Mouse (Mus musculus) heart, embryonic 14.5 days (tissue): ENCODE data around the gene Lrp1. TPM values are rescaled to one million over a fixed set of nuclear protein-coding genes. Genes with fewer than 3 reads are reported as not detected.

Source experiments
- ATAC-seq: fragments of 200-750 bp; cut with Nextera tagmentation; 2 replicates; pipeline ENCODE4 v1.8.0; 2017; ENCODE audit warnings: low read depth, moderate TSS enrichment; ENCODE audit not compliant: insufficient number of reproducible peaks, insufficient read depth, low FRiP score
- H3K27ac ChIP-seq, 2 experiments: fragments of 200-500 bp in 1 of 2; fragments of 300-500 bp in 1 of 2; sonication (generic) in 1 of 2; replicated peaks in 1 of 2; 2 replicates each; pipeline ENCODE4 v1.5.1; 2012 to 2014; ENCODE audit warnings: low read depth in 2 of 2, low read length in 2 of 2, control low read depth in 1 of 2, mild to moderate bottlenecking in 1 of 2, mixed read lengths in 1 of 2; ENCODE audit not compliant: control insufficient read depth in 1 of 2, insufficient read depth in 1 of 2
- H3K27me3 ChIP-seq: fragments of 300-500 bp; sonication (generic); 2 replicates; pipeline ENCODE4 v1.6.1; 2014; ENCODE audit warnings: mild to moderate bottlenecking, low read length, control low read depth; ENCODE audit not compliant: control insufficient read depth, insufficient read depth
- H3K36me3 ChIP-seq: fragments of 300-500 bp; sonication (generic); 2 replicates; pipeline ENCODE4 v1.6.1; 2014; ENCODE audit warnings: mild to moderate bottlenecking, control low read depth, low read length, mixed read lengths; ENCODE audit not compliant: control insufficient read depth, insufficient read depth
- H3K4me1 ChIP-seq, 2 experiments: fragments of 200-500 bp in 1 of 2; fragments of 300-500 bp in 1 of 2; sonication (generic) in 1 of 2; 2 replicates each; pipeline ENCODE4 v1.6.1; 2012 to 2014; ENCODE audit warnings: low read length in 2 of 2, control low read depth in 1 of 2, mixed read lengths in 1 of 2; ENCODE audit not compliant: control insufficient read depth in 2 of 2, insufficient read depth in 2 of 2
- H3K4me2 ChIP-seq: fragments of 300-500 bp; sonication (generic); 2 replicates; pipeline ENCODE4 v1.6.1; 2014; ENCODE audit warnings: mild to moderate bottlenecking, low read length
- H3K4me3 ChIP-seq, 2 experiments: fragments of 200-500 bp in 1 of 2; fragments of 300-500 bp in 1 of 2; sonication (generic) in 1 of 2; 2 replicates each; pipeline ENCODE4 v1.5.1; 2012 to 2014; ENCODE audit warnings: low read length in 2 of 2, mild to moderate bottlenecking in 2 of 2, control low read depth in 1 of 2, low read depth in 1 of 2, moderate library complexity in 1 of 2; ENCODE audit not compliant: control insufficient read depth in 1 of 2, insufficient read depth in 1 of 2
- H3K9ac ChIP-seq: fragments of 300-500 bp; sonication (generic); 2 replicates; pipeline ENCODE4 v1.6.1; 2014; ENCODE audit warnings: mild to moderate bottlenecking, low read length
- H3K9me3 ChIP-seq: fragments of 300-500 bp; sonication (generic); 2 replicates; pipeline ENCODE4 v1.6.1; 2016; ENCODE audit warnings: low read length, control low read depth; ENCODE audit not compliant: control insufficient read depth
- WGBS: fragments of 180-500 bp; shearing (Covaris S2); extraction: QIAGEN DNeasy Blood & Tissue Kit; methylation state at CpG from one replicate; pipeline ENCODE4 v1.1.7; 2014; 5-methylcytosine and 5-hydroxymethylcytosine counted together
- polyA plus RNA-seq: library from polyadenylated mRNA; unstranded; fragments of >200 nt; fragmentation: Nextera tagmentation; extraction: Ambion mirVana; gene quantifications from 2 replicates; pipeline ENCODE4 v1.2.1, GENCODE M21; 2014

The Lrp1 gene
- polyA plus RNA-seq, 1 experiment from 2014 or later: 31.2 TPM

- Histone ChIP-seq H3K9me3 (no peaks in the 10 kb centered on the region), H3K4me3 (peak within 1 kb of the TSS; percentile 66 to 70)
- under 1% methylated on average over 36 of the region's 37 CpGs for WGBS
These were observed 22.0 kb upstream of the Lrp1 start, which contains the start of gene Stat6 for GRCm38 (mm10) chr10:127642772-127643552. TSS of gene Stat6 (plus strand) at chr10:127642986.

GRCm38 (mm10) chr10:127641861-127642771 is 21.2 kb upstream of the Lrp1 start:
- H3K27ac ChIP-seq: peak overlapping the region; percentile 89 to 94
- peak; percentile 54 for ATAC-seq
- H3K4me3 ChIP-seq: peak overlapping the region; percentile 66 to 70
- H3K9me3 ChIP-seq: no peaks in the 10 kb centered on the region
- peaks cover 8 to 12% of the 10 kb centered on the region in 2 experiments for H3K4me1 ChIP-seq
- no peaks in the 10 kb centered on the region for H3K27me3 ChIP-seq
- peak overlapping the region; percentile 92 for H3K9ac ChIP-seq
- peak overlapping the region; percentile 94 for H3K4me2 ChIP-seq
- H3K36me3 ChIP-seq: peaks cover 4% of the 10 kb centered on the region
- 5% methylated on average over 19 of the region's 19 CpGs for WGBS

More at GRCm38 (mm10) chr10:127642772-127643552, 22.0 kb upstream of the Lrp1 start, which contains the start of gene Stat6:
- ATAC-seq: peak; percentile 62
- no peaks in the 10 kb centered on the region for H3K27me3 ChIP-seq
- peaks cover 7 to 12% of the 10 kb centered on the region in 2 experiments for H3K4me1 ChIP-seq
- H3K9ac ChIP-seq: peak within 1 kb of the TSS; percentile 92
- H3K27ac ChIP-seq: peak within 1 kb of the TSS; percentile 89 to 94
- peak within 1 kb of the TSS; percentile 94 for H3K4me2 ChIP-seq
- H3K36me3 ChIP-seq: peaks cover 13% of the 10 kb centered on the region

GRCm38 (mm10) chr10:127640421-127640820 is 19.5 kb upstream of the Lrp1 start:
- Histone ChIP-seq H3K36me3 (no peaks in the 10 kb centered on the region), H3K27ac (no peak overlapping the region), H3K4me3 (no peak overlapping the region), H3K9me3 (no peaks in the 10 kb centered on the region), H3K4me1 (peaks cover 11 to 12% of the 10 kb centered on the region in 2 experiments), H3K4me2 (no peak overlapping the region), H3K9ac (no peak overlapping the region), H3K27me3 (no peaks in the 10 kb centered on the region)
- no peak for ATAC-seq
- WGBS: 51% methylated on average over 5 of the region's 5 CpGs

- Histone ChIP-seq H3K9me3 (no peaks in the 10 kb centered on the region), H3K27me3 (no peaks in the 10 kb centered on the region), H3K4me2 (no peak overlapping the region), H3K9ac (no peak overlapping the region), H3K4me1 (peaks cover 0 to 4% of the 10 kb centered on the region in 2 experiments; a peak in 1 of 4 replicates), H3K36me3 (no peaks in the 10 kb centered on the region), H3K4me3 (no peak overlapping the region), H3K27ac (no peak overlapping the region)
- ATAC-seq: no peak
- 52% methylated on average over 7 of the region's 7 CpGs for WGBS
These were observed 11.8 kb upstream of the Lrp1 start for GRCm38 (mm10) chr10:127632668-127633271.

- no peaks in the 10 kb centered on the region for H3K36me3 ChIP-seq
- H3K9me3 ChIP-seq: peaks cover 4% of the 10 kb centered on the region
- no peak overlapping the region for H3K4me2 ChIP-seq
- H3K4me3 ChIP-seq: no peak overlapping the region
- H3K9ac ChIP-seq: no peak overlapping the region
- H3K27ac ChIP-seq: no peak overlapping the region
- H3K4me1 ChIP-seq: no peaks in the 10 kb centered on the region
- 77% methylated on average over 10 of the region's 10 CpGs for whole genome bisulfite sequencing
- no peak for ATAC-seq
- no peaks in the 10 kb centered on the region for H3K27me3 ChIP-seq
These were observed 10.6 kb upstream of the Lrp1 start for GRCm38 (mm10) chr10:127631261-127632214.

- no peak overlapping the region for H3K27ac ChIP-seq
- H3K4me1 ChIP-seq: 0 out of 4 replicates have a peak, but pooled peaks cover 3% of the 10 kb centered on the region in 2 experiments
- H3K4me3 ChIP-seq: no peak overlapping the region
- H3K4me2 ChIP-seq: no peak overlapping the region
- ATAC-seq: no peak
- H3K9ac ChIP-seq: no peak overlapping the region
- peaks cover 14% of the 10 kb centered on the region for H3K9me3 ChIP-seq
- WGBS: 83% methylated on average over 3 of the region's 3 CpGs
- H3K36me3 ChIP-seq: no peaks in the 10 kb centered on the region
- H3K27me3 ChIP-seq: no peaks in the 10 kb centered on the region
These were observed 5.5 kb upstream of the Lrp1 start for GRCm38 (mm10) chr10:127626433-127626832.
